ENCODE assay signal across 12 mouse cellular contexts in genomic region chr9:28891611-28892010, GRCm38 (mm10).
DNase-seq lines count a peak whose midpoint lies in the region.
"Had no signal": no experiment of that assay in that cellular context is flagged by ENCODE, and none has a peak within 500 bp of the region (broad histone marks: within the 10 kb centered on the region; RNA-seq: fewer than 3 reads in every experiment).

No protein-coding gene starts in this region.

- peak; percentile 18 for DNase-seq in cerebellum, adult 11-12 months
- DNase-seq in cerebellum, adult 8-10 months: no peak
- peak; percentile 28 for DNase-seq in adrenal gland, adult 8-10 months
- peak; percentile 50 for DNase-seq in adrenal gland, postnatal 10 days
- DNase-seq in adrenal gland, postnatal 36 days: peak; percentile 55 to 69
- DNase-seq in urinary bladder, postnatal 14 days (ENCODE audit: low spot score): no peak
- DNase-seq: cerebellum, adult 11 months; cerebellum, adult 9-10 months; cerebellum, postnatal 14 days; gastrocnemius, adult 2 months; gastrocnemius, postnatal 14 days; kidney, adult 2 months had no signal

Comparison
In these comparisons a context has a peak if more than half of its experiments do, and no peak if none do; other contexts are left out.
1. DNase-seq: peak in cerebellum, adult 11-12 months (single experiment), adrenal gland, adult 8-10 months (single experiment), adrenal gland, postnatal 10 days (single experiment) and adrenal gland, postnatal 36 days (2 of 2); none in cerebellum, adult 8-10 months (single experiment) and urinary bladder, postnatal 14 days (single experiment).